Mouse (Mus musculus) myocyte (in vitro differentiated cells): ENCODE measurements around the gene Tsfm. TPM values are rescaled to one million over a fixed set of nuclear protein-coding genes. Genes with fewer than 3 reads are reported as not detected.
A peak's percentile ranks its signal among the peaks of the same experiment; 100 is the strongest.

Experiments
- H3K27me3 ChIP-seq: one replicate; pipeline ENCODE4 v1.6.1; 2011; ENCODE audit not compliant: control insufficient read depth, insufficient read depth, insufficient read length
- H3K36me3 ChIP-seq: one replicate; pipeline ENCODE4 v1.6.1; 2011; ENCODE audit not compliant: control insufficient read depth, insufficient read depth
- H3K4me2 ChIP-seq: one replicate; pipeline ENCODE4 v1.6.1; 2011; ENCODE audit warnings: low read depth, control low read depth
- H3K4me3 ChIP-seq: one replicate; pipeline ENCODE4 v1.5.1; 2011; ENCODE audit warnings: mild to moderate bottlenecking, control low read depth, moderate library complexity
- H3K79me2 ChIP-seq: one replicate; pipeline ENCODE4 v1.6.1; 2011; ENCODE audit not compliant: control insufficient read depth, insufficient read depth
- H3ac ChIP-seq: one replicate; pipeline ENCODE4 v1.6.1; 2011; ENCODE audit not compliant: control insufficient read depth, insufficient read length
- CEBPB ChIP-seq: IDR thresholded peaks from 2 replicates; pipeline ENCODE4 v1.6.1; 2011; ENCODE audit warnings: mild to moderate bottlenecking, moderate library complexity; ENCODE audit not compliant: poor library complexity, insufficient read depth, severe bottlenecking
- E2F4 ChIP-seq: IDR thresholded peaks from one replicate; pipeline ENCODE4 v1.6.1; 2011; ENCODE audit warnings: mild to moderate bottlenecking, control low read depth, moderate library complexity; ENCODE audit not compliant: insufficient read depth
- MAX ChIP-seq: IDR thresholded peaks from one replicate; pipeline ENCODE4 v1.6.1; 2011; ENCODE audit warnings: low read depth, mild to moderate bottlenecking, control low read depth
- MYOD1 ChIP-seq, 3 experiments: IDR thresholded peaks; one replicate each; pipeline ENCODE4 v1.6.1; 2011; ENCODE audit warnings: control low read depth in 2 of 3, low read depth in 2 of 3, mild to moderate bottlenecking in 2 of 3, moderate library complexity in 1 of 3; ENCODE audit not compliant: insufficient read length in 2 of 3, control insufficient read depth in 1 of 3
- MYOG ChIP-seq, 3 experiments: IDR thresholded peaks; one replicate each; pipeline ENCODE4 v1.6.1; 2011; ENCODE audit warnings: control low read depth in 2 of 3, low read depth in 2 of 3, mild to moderate bottlenecking in 2 of 3; ENCODE audit not compliant: insufficient read length in 2 of 3, control insufficient read depth in 1 of 3, insufficient read depth in 1 of 3
- POLR2A ChIP-seq: IDR thresholded peaks from one replicate; pipeline ENCODE4 v1.6.1; 2011; ENCODE audit warnings: low read depth, mild to moderate bottlenecking, control low read depth, moderate library complexity; ENCODE audit not compliant: insufficient read length
- POLR2AphosphoS2 ChIP-seq: IDR thresholded peaks from one replicate; pipeline ENCODE4 v1.6.1; 2011; ENCODE audit warnings: low read depth, control low read depth; ENCODE audit not compliant: insufficient read length
- REST ChIP-seq: IDR thresholded peaks from one replicate; pipeline ENCODE4 v1.6.1; 2011; ENCODE audit warnings: mild to moderate bottlenecking, control low read depth, moderate library complexity; ENCODE audit not compliant: insufficient read depth, insufficient read length
- SRF ChIP-seq: IDR thresholded peaks from one replicate; pipeline ENCODE4 v1.6.1; 2011; ENCODE audit warnings: low read depth; ENCODE audit not compliant: control insufficient read depth, insufficient read length
- TCF12 ChIP-seq: IDR thresholded peaks from one replicate; pipeline ENCODE4 v1.6.1; 2011; ENCODE audit warnings: mild to moderate bottlenecking, control low read depth; ENCODE audit not compliant: poor library complexity, insufficient read depth, severe bottlenecking
- TCF3 ChIP-seq: IDR thresholded peaks from one replicate; pipeline ENCODE4 v1.6.1; 2011; ENCODE audit warnings: low read depth, control low read depth; ENCODE audit not compliant: insufficient read length
- USF1 ChIP-seq: IDR thresholded peaks from one replicate; pipeline ENCODE4 v1.6.1; 2011; ENCODE audit warnings: low read depth, mild to moderate bottlenecking, control low read depth, moderate library complexity
- polyA plus RNA-seq: library from polyadenylated mRNA; unstranded; fragments of >200 nt; fragmentation: generic; extraction: Trizol; gene quantifications from one replicate; pipeline ENCODE4 v1.2.1, GENCODE M21; 2012; ENCODE audit warnings: missing spikeins

The Tsfm gene
- polyA plus RNA-seq, 1 experiment: 53.7 TPM

GRCm38 (mm10) chr10:127041774-127042338 lies 11.2 kb upstream of the Tsfm start:
- H3ac ChIP-seq: peak overlapping the region; percentile 36
- H3K36me3 ChIP-seq: no peaks in the 10 kb centered on the region
- H3K4me3 ChIP-seq: peak overlapping the region; percentile 92
- H3K4me2 ChIP-seq: peak overlapping the region; percentile 97
- peaks cover 4% of the 10 kb centered on the region for H3K79me2 ChIP-seq
- H3K27me3 ChIP-seq: no peaks in the 10 kb centered on the region
- TF ChIP-seq TCF3 (no peak), POLR2A (peak; percentile 54), USF1 (peak; percentile 45), REST (no peak), CEBPB (no peak), POLR2AphosphoS2 (peak; percentile 52), MYOD1 (IDR thresholded peaks at IDR 0.05; ENCODE audit: control insufficient read depth in 1 of 3, insufficient read length in 2 of 3, low read depth in 2 of 3) (no peak), MYOG (IDR thresholded peaks at IDR 0.05; ENCODE audit: control insufficient read depth in 1 of 3, insufficient read depth in 1 of 3, insufficient read length in 2 of 3, low read depth in 2 of 3) (no peak), MAX (peak; percentile 68), E2F4 (no peak), TCF12 (no peak), SRF (peak; percentile 31)

GRCm38 (mm10) chr10:127041274-127041766 lies 10.7 kb upstream of the Tsfm start, which contains the start of the genes Mettl1 and Eef1akmt3:
Gene Mettl1, plus strand, starts transcription at chr10:127041414.
Gene Eef1akmt3, minus strand, starts transcription at chr10:127041513.
- Histone ChIP-seq H3K4me2 (peak within 1 kb of the TSS; percentile 97), H3K4me3 (peak within 1 kb of the TSS; percentile 92), H3K36me3 (no peaks in the 10 kb centered on the region), H3K27me3 (no peaks in the 10 kb centered on the region), H3ac (peak within 1 kb of the TSS; percentile 36), H3K79me2 (peaks cover 4% of the 10 kb centered on the region)
- no peak for TF ChIP-seq POLR2A
- no peak for TF ChIP-seq USF1
- no peak for TF ChIP-seq TCF12
- no peak for TF ChIP-seq MAX
- TF ChIP-seq POLR2AphosphoS2: no peak
- TF ChIP-seq CEBPB: no peak
- no peak for TF ChIP-seq MYOD1 (IDR thresholded peaks at IDR 0.05; ENCODE audit: control insufficient read depth in 1 of 3, insufficient read length in 2 of 3, low read depth in 2 of 3)
- TF ChIP-seq REST: no peak
- no peak for TF ChIP-seq E2F4
- no peak for TF ChIP-seq SRF

- H3K79me2 ChIP-seq: peaks cover 4% of the 10 kb centered on the region
- H3K36me3 ChIP-seq: no peaks in the 10 kb centered on the region
- TF ChIP-seq USF1 (no peak), TCF12 (no peak), CEBPB (no peak), REST (no peak), MYOD1 (IDR thresholded peaks at IDR 0.05; ENCODE audit: control insufficient read depth in 1 of 3, insufficient read length in 2 of 3, low read depth in 2 of 3) (no peak), MYOG (IDR thresholded peaks at IDR 0.05; ENCODE audit: control insufficient read depth in 1 of 3, insufficient read depth in 1 of 3, insufficient read length in 2 of 3, low read depth in 2 of 3) (no peak), SRF (no peak), POLR2A (no peak), POLR2AphosphoS2 (no peak), MAX (no peak), E2F4 (no peak), TCF3 (no peak)
- peak overlapping the region; percentile 97 for H3K4me2 ChIP-seq
- no peaks in the 10 kb centered on the region for H3K27me3 ChIP-seq
- peak overlapping the region; percentile 92 for H3K4me3 ChIP-seq
- peak overlapping the region; percentile 36 for H3ac ChIP-seq
These were observed 10.1 kb upstream of the Tsfm start for GRCm38 (mm10) chr10:127040569-127041214.

DNA sequence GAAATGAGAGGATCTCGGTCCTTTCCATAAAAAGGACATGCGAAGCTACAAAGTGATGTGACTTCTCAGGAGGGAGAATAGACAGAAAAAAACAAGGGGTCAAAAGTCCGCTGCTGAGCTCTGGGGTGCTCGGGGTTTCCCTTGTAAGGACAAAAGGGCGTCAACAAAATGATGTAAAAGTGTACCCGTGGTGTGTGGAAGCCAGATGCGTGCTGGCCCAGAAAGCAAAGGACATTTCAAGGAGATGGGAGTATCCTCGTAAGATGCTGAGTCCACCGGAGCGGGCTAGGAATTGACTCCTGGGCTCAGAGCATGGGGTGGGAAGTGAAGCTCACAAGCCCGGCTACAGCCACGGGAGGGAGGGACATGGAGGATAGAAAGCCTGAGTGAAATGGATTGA lies 7.0 kb upstream of the Tsfm start:
- Histone ChIP-seq H3K4me3 (no peak overlapping the region), H3ac (no peak overlapping the region), H3K36me3 (no peaks in the 10 kb centered on the region), H3K79me2 (peaks cover 4% of the 10 kb centered on the region), H3K4me2 (no peak overlapping the region), H3K27me3 (no peaks in the 10 kb centered on the region)
- no peak for TF ChIP-seq REST
- TF ChIP-seq MYOD1 (IDR thresholded peaks at IDR 0.05; ENCODE audit: control insufficient read depth in 1 of 3, insufficient read length in 2 of 3, low read depth in 2 of 3): no peak
- TF ChIP-seq CEBPB: no peak
- TF ChIP-seq POLR2A: no peak
- TF ChIP-seq TCF3: no peak
- TF ChIP-seq E2F4: no peak
- TF ChIP-seq SRF: no peak
